ENCODE assay signal across 23 mouse cellular contexts in the genomic region with DNA sequence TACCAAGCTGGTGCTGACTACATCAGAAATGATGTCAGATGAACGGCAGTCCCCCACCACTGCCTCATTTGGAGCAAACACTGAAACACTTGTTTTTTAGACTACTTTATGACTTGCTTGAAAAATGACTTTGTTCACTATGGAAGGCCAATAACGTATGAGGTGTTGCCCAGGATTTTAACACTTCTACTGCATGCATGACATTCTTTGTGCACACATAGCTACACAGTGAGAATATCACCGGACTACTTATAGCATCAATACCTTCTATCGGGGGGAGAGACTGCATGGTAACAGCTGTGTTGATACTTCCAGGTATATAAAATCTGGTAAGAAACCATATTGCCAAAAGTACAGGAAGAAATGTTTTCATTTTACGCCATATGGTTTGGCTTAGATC.
A peak's percentile ranks its signal among the peaks of the same experiment; 100 is the strongest.
DNase-seq lines count a peak whose midpoint lies in the region; ATAC-seq and TF ChIP-seq lines count a peak whose summit lies in the region.
"Had no signal": no experiment of that assay in that cellular context is flagged by ENCODE, and none has a peak within 500 bp of the region (broad histone marks: within the 10 kb centered on the region; RNA-seq: fewer than 3 reads in every experiment).

No protein-coding gene starts in this region.

- peak; percentile 73 for DNase-seq in forelimb bud, embryonic 11.5 days (ENCODE audit: low read depth, low spot score)
- DNase-seq in limb, embryonic 10.5 days (ENCODE audit: low spot score): peak; percentile 54
- DNase-seq in limb, embryonic 14.5 days (ENCODE audit: low spot score): no peak
- DNase-seq in left cerebral cortex, adult 9 months (ENCODE audit: low spot score in 2 of 2): no peak
- DNase-seq in B cell, adult 2 months: no peak
- no peak for DNase-seq in forebrain, embryonic 14.5 days (ENCODE audit: low spot score)
- DNase-seq: adrenal gland, adult 2 months; adrenal gland, postnatal 10 days; adrenal gland, postnatal 25 days; cerebellum, adult 11-12 months; cerebellum, adult 2 months; cerebellum, adult 9-10 months; cerebellum, postnatal 10 days; cerebellum, postnatal 36 days; embryo, embryonic 11 days; forebrain, postnatal 0 days had no signal

- peaks cover 24% of the 10 kb centered on the region for H3K4me1 ChIP-seq in limb, embryonic 10.5 days
- no peaks in the 10 kb centered on the region for H3K4me1 ChIP-seq in limb, embryonic 12.5 days (replicated peaks)
- H3K4me1 ChIP-seq in limb, embryonic 14.5 days (ENCODE audit: control insufficient read depth, insufficient read depth, low read length): no peaks in the 10 kb centered on the region
- no peaks in the 10 kb centered on the region for H3K4me1 ChIP-seq in forebrain, embryonic 14.5 days (ENCODE audit: control insufficient read depth, insufficient read depth, low read length)
- H3K4me1 ChIP-seq: embryonic facial prominence, embryonic 13.5 days; embryonic facial prominence, embryonic 15.5 days; forebrain, embryonic 10.5 days; forebrain, embryonic 12.5 days; forebrain, embryonic 15.5 days had no signal

- peak overlapping the region; percentile 76 for H3K27ac ChIP-seq in limb, embryonic 10.5 days
- H3K27ac ChIP-seq in limb, embryonic 12.5 days: no peak overlapping the region
- no peak overlapping the region for H3K27ac ChIP-seq in limb, embryonic 14.5 days (replicated peaks; ENCODE audit: low read depth, low read length)
- no peak overlapping the region for H3K27ac ChIP-seq in forebrain, embryonic 14.5 days (ENCODE audit: low read depth, low read length)
- H3K27ac ChIP-seq: embryonic facial prominence, embryonic 13.5 days; embryonic facial prominence, embryonic 15.5 days; forebrain, embryonic 10.5 days; forebrain, embryonic 12.5 days; forebrain, embryonic 15.5 days had no signal

- no peak overlapping the region for H3K4me2 ChIP-seq in limb, embryonic 12.5 days
- no peak overlapping the region for H3K4me2 ChIP-seq in limb, embryonic 14.5 days (replicated peaks; ENCODE audit: low read depth, low read length, severe bottlenecking)
- no peak overlapping the region for H3K4me2 ChIP-seq in forebrain, embryonic 14.5 days (ENCODE audit: low read length)
- H3K4me2 ChIP-seq: embryonic facial prominence, embryonic 13.5 days; embryonic facial prominence, embryonic 15.5 days; forebrain, embryonic 12.5 days; forebrain, embryonic 15.5 days had no signal

- TF ChIP-seq POLR2A in limb, embryonic 14.5 days (IDR thresholded peaks at IDR 0.05; ENCODE audit: borderline replicate concordance, extremely low read depth, insufficient read depth, insufficient read length): no peak

- H3K9me3 ChIP-seq in limb, embryonic 10.5 days (replicated peaks): no peaks in the 10 kb centered on the region
- H3K9me3 ChIP-seq in limb, embryonic 12.5 days: no peaks in the 10 kb centered on the region
- no peaks in the 10 kb centered on the region for H3K9me3 ChIP-seq in limb, embryonic 14.5 days (ENCODE audit: control insufficient read depth, low read length)
- H3K9me3 ChIP-seq in forebrain, embryonic 14.5 days (replicated peaks; ENCODE audit: control insufficient read depth, low read length): no peaks in the 10 kb centered on the region
- H3K9me3 ChIP-seq: embryonic facial prominence, embryonic 13.5 days; embryonic facial prominence, embryonic 15.5 days; forebrain, embryonic 10.5 days; forebrain, embryonic 12.5 days; forebrain, embryonic 15.5 days had no signal

- H3K27me3 ChIP-seq in limb, embryonic 10.5 days (ENCODE audit: low read depth, poor library complexity, severe bottlenecking): no peaks in the 10 kb centered on the region
- no peaks in the 10 kb centered on the region for H3K27me3 ChIP-seq in limb, embryonic 12.5 days
- H3K27me3 ChIP-seq in limb, embryonic 14.5 days (ENCODE audit: control insufficient read depth, insufficient read depth, low read length): no peaks in the 10 kb centered on the region
- H3K27me3 ChIP-seq in forebrain, embryonic 14.5 days (replicated peaks; ENCODE audit: control insufficient read depth, insufficient read depth, low read length): no peaks in the 10 kb centered on the region
- H3K27me3 ChIP-seq: embryonic facial prominence, embryonic 13.5 days; embryonic facial prominence, embryonic 15.5 days; forebrain, embryonic 12.5 days; forebrain, embryonic 15.5 days had no signal

- 46% methylated on average over 5 of the region's 5 CpGs for WGBS in limb, embryonic 10.5 days
- 38% methylated on average over 5 of the region's 5 CpGs for WGBS in limb, embryonic 12.5 days
- 36% methylated on average over 5 of the region's 5 CpGs for WGBS in limb, embryonic 14.5 days
- 91% methylated on average over 5 of the region's 5 CpGs for WGBS in forebrain, embryonic 14.5 days

- H3K36me3 ChIP-seq in limb, embryonic 10.5 days: no peaks in the 10 kb centered on the region
- no peaks in the 10 kb centered on the region for H3K36me3 ChIP-seq in limb, embryonic 12.5 days
- H3K36me3 ChIP-seq in limb, embryonic 14.5 days (ENCODE audit: control insufficient read depth, insufficient read depth, low read length): no peaks in the 10 kb centered on the region
- no peaks in the 10 kb centered on the region for H3K36me3 ChIP-seq in forebrain, embryonic 14.5 days (ENCODE audit: control insufficient read depth, insufficient read depth, low read length)
- H3K36me3 ChIP-seq: embryonic facial prominence, embryonic 13.5 days; embryonic facial prominence, embryonic 15.5 days; forebrain, embryonic 10.5 days; forebrain, embryonic 12.5 days; forebrain, embryonic 15.5 days had no signal

- ATAC-seq in limb, embryonic 12.5 days (ENCODE audit: insufficient number of reproducible peaks, insufficient read depth, low FRiP score, low TSS enrichment, low read depth): peak; percentile 75
- ATAC-seq in limb, embryonic 14.5 days (ENCODE audit: low FRiP score, low read depth): 0 out of 2 replicates have a peak, but pooled peaks have one; percentile 26
- ATAC-seq in forebrain, embryonic 14.5 days: no peak
- ATAC-seq: forebrain, embryonic 15.5 days; forebrain, postnatal 0 days had no signal

- H3K4me3 ChIP-seq in limb, embryonic 10.5 days: no peak overlapping the region
- no peak overlapping the region for H3K4me3 ChIP-seq in limb, embryonic 12.5 days (replicated peaks)
- no peak overlapping the region for H3K4me3 ChIP-seq in limb, embryonic 14.5 days (replicated peaks; ENCODE audit: low read length)
- H3K4me3 ChIP-seq in forebrain, embryonic 14.5 days (ENCODE audit: low read depth, low read length): no peak overlapping the region
- H3K4me3 ChIP-seq: embryonic facial prominence, embryonic 13.5 days; embryonic facial prominence, embryonic 15.5 days; erythroblast, embryonic 14.5 days; forebrain, embryonic 10.5 days; forebrain, embryonic 12.5 days; forebrain, embryonic 15.5 days had no signal

- H3K9ac ChIP-seq in limb, embryonic 12.5 days (replicated peaks): no peak overlapping the region
- H3K9ac ChIP-seq in limb, embryonic 14.5 days (ENCODE audit: low read depth, low read length, severe bottlenecking): no peak overlapping the region
- H3K9ac ChIP-seq in forebrain, embryonic 14.5 days (ENCODE audit: low read length): no peak overlapping the region
- H3K9ac ChIP-seq: embryonic facial prominence, embryonic 13.5 days; embryonic facial prominence, embryonic 15.5 days; forebrain, embryonic 12.5 days; forebrain, embryonic 15.5 days; forebrain, postnatal 0 days had no signal

Comparison
In these comparisons a context has a peak if more than half of its experiments do, and no peak if none do; other contexts are left out.
1. DNase-seq: peak in forelimb bud, embryonic 11.5 days (single experiment) and limb, embryonic 10.5 days (single experiment); none in limb, embryonic 14.5 days (single experiment), left cerebral cortex, adult 9 months (0 of 2), B cell, adult 2 months (0 of 2) and forebrain, embryonic 14.5 days (single experiment).